Mouse (Mus musculus): ENCODE data around the gene Ccdc30. TPM values are rescaled to one million over a fixed set of nuclear protein-coding genes. Genes with fewer than 3 reads are reported as not detected.

Gene Ccdc30
- total RNA-seq, 1 experiment from 2014 or later: 4.8 TPM

GRCm38 (mm10) chr4:119421921-119422293 is 6.6 kb upstream of the Ccdc30 start:
- ATAC-seq (replicated peaks; ENCODE audit: insufficient number of reproducible peaks, low FRiP score, low TSS enrichment, poor library complexity, severe bottlenecking): peak; percentile 34; the same call in 1 of the 2 replicates

GRCm38 (mm10) chr4:119421191-119421590 is 5.9 kb upstream of the Ccdc30 start:
- ATAC-seq (replicated peaks; ENCODE audit: insufficient number of reproducible peaks, low FRiP score, low TSS enrichment, poor library complexity, severe bottlenecking): no peak

- ATAC-seq (replicated peaks; ENCODE audit: insufficient number of reproducible peaks, low FRiP score, low TSS enrichment, poor library complexity, severe bottlenecking): no peak
Measured at GRCm38 (mm10) chr4:119417894-119418293, 2.6 kb upstream of the Ccdc30 start.

GRCm38 (mm10) chr4:119417270-119417669 is 1.9 kb upstream of the Ccdc30 start:
- no peak for ATAC-seq (replicated peaks; ENCODE audit: insufficient number of reproducible peaks, low FRiP score, low TSS enrichment, poor library complexity, severe bottlenecking)

- no peak for ATAC-seq (replicated peaks; ENCODE audit: insufficient number of reproducible peaks, low FRiP score, low TSS enrichment, poor library complexity, severe bottlenecking)
Measured at GRCm38 (mm10) chr4:119412791-119413190, 2.5 kb downstream of the Ccdc30 start.

GRCm38 (mm10) chr4:119411877-119412650 is 3.3 kb downstream of the Ccdc30 start:
- ATAC-seq (replicated peaks; ENCODE audit: insufficient number of reproducible peaks, low FRiP score, low TSS enrichment, poor library complexity, severe bottlenecking): no peak

- no peak for ATAC-seq (replicated peaks; ENCODE audit: insufficient number of reproducible peaks, low FRiP score, low TSS enrichment, poor library complexity, severe bottlenecking)
Measured at GRCm38 (mm10) chr4:119403431-119403830, 11.9 kb downstream of the Ccdc30 start.

GRCm38 (mm10) chr4:119400896-119401295 is 14.4 kb downstream of the Ccdc30 start:
- no peak for ATAC-seq (replicated peaks; ENCODE audit: insufficient number of reproducible peaks, low FRiP score, low TSS enrichment, poor library complexity, severe bottlenecking)

- no peak for ATAC-seq (replicated peaks; ENCODE audit: insufficient number of reproducible peaks, low FRiP score, low TSS enrichment, poor library complexity, severe bottlenecking)
Measured at GRCm38 (mm10) chr4:119398751-119399150, 16.6 kb downstream of the Ccdc30 start.

GRCm38 (mm10) chr4:119390369-119390768 is 25.0 kb downstream of the Ccdc30 start:
- ATAC-seq (replicated peaks; ENCODE audit: insufficient number of reproducible peaks, low FRiP score, low TSS enrichment, poor library complexity, severe bottlenecking): no peak

- no peak for ATAC-seq (replicated peaks; ENCODE audit: insufficient number of reproducible peaks, low FRiP score, low TSS enrichment, poor library complexity, severe bottlenecking)
Measured at GRCm38 (mm10) chr4:119389184-119389583, 26.1 kb downstream of the Ccdc30 start.

GRCm38 (mm10) chr4:119381471-119382190 is 33.7 kb downstream of the Ccdc30 start:
- ATAC-seq (replicated peaks; ENCODE audit: insufficient number of reproducible peaks, low FRiP score, low TSS enrichment, poor library complexity, severe bottlenecking): no peak

- ATAC-seq (replicated peaks; ENCODE audit: insufficient number of reproducible peaks, low FRiP score, low TSS enrichment, poor library complexity, severe bottlenecking): no peak
Measured at GRCm38 (mm10) chr4:119369460-119369859, 45.9 kb downstream of the Ccdc30 start.

GRCm38 (mm10) chr4:119366758-119367526 is 48.4 kb downstream of the Ccdc30 start:
- ATAC-seq (replicated peaks; ENCODE audit: insufficient number of reproducible peaks, low FRiP score, low TSS enrichment, poor library complexity, severe bottlenecking): no peak

GRCm38 (mm10) chr4:119362231-119362630 is 53.1 kb downstream of the Ccdc30 start:
- no peak for ATAC-seq (replicated peaks; ENCODE audit: insufficient number of reproducible peaks, low FRiP score, low TSS enrichment, poor library complexity, severe bottlenecking)

GRCm38 (mm10) chr4:119359196-119359971 is 55.9 kb downstream of the Ccdc30 start:
- no peak for ATAC-seq (replicated peaks; ENCODE audit: insufficient number of reproducible peaks, low FRiP score, low TSS enrichment, poor library complexity, severe bottlenecking)

GRCm38 (mm10) chr4:119345508-119345907 is 69.8 kb downstream of the Ccdc30 start:
- ATAC-seq (replicated peaks; ENCODE audit: insufficient number of reproducible peaks, low FRiP score, low TSS enrichment, poor library complexity, severe bottlenecking): no peak

GRCm38 (mm10) chr4:119338861-119339361 is 76.4 kb downstream of the Ccdc30 start:
- ATAC-seq (replicated peaks; ENCODE audit: insufficient number of reproducible peaks, low FRiP score, low TSS enrichment, poor library complexity, severe bottlenecking): peak; percentile 85

Data from monocyte, adult 5-6 weeks (primary cell).